Mouse (Mus musculus) bone marrow macrophage, adult 2 months (primary cell): Measurements from ENCODE around the gene Pin1rt1.

Experiments
- CTCF ChIP-seq: IDR thresholded peaks from 2 replicates; pipeline ENCODE4 v1.5.1; 2012; ENCODE audit warnings: low read depth, mild to moderate bottlenecking, low read length, moderate library complexity
- POLR2A ChIP-seq: IDR thresholded peaks from 2 replicates; pipeline ENCODE4 v1.6.1; 2012; ENCODE audit warnings: mild to moderate bottlenecking, low read depth, low read length, borderline replicate concordance

GRCm38 (mm10) chr2:104688321-104688720, 27.9 kb downstream of the Pin1rt1 start:
- TF ChIP-seq POLR2A (no peak), CTCF (no peak)
